Mouse (Mus musculus) C2C12 (cell line): ENCODE data around the gene Rad9b.

ENCODE experiments used
- CTCF ChIP-seq: IDR thresholded peaks from one replicate; pipeline ENCODE4 v1.5.1; 2011; ENCODE audit not compliant: control insufficient read depth, insufficient read depth, insufficient read length
- FOSL1 ChIP-seq: IDR thresholded peaks from one replicate; pipeline ENCODE4 v1.8.0; 2011; ENCODE audit warnings: mild to moderate bottlenecking, low read length; ENCODE audit not compliant: poor library complexity, insufficient read depth, severe bottlenecking
- MAX ChIP-seq: IDR thresholded peaks from one replicate; pipeline ENCODE4 v1.6.1; 2011; ENCODE audit warnings: mild to moderate bottlenecking, control low read depth
- MYOD1 ChIP-seq: IDR thresholded peaks from one replicate; pipeline ENCODE4 v1.6.1; 2011; ENCODE audit warnings: low read depth; ENCODE audit not compliant: control insufficient read depth, insufficient read length
- MYOG ChIP-seq: IDR thresholded peaks from one replicate; pipeline ENCODE4 v1.6.1; 2011; ENCODE audit not compliant: control insufficient read depth, insufficient read length; ENCODE audit errors: extremely low read depth
- USF1 ChIP-seq: IDR thresholded peaks from one replicate; pipeline ENCODE4 v1.6.1; 2011; ENCODE audit warnings: low read depth, mild to moderate bottlenecking, control low read depth, moderate library complexity

GRCm38 (mm10) chr5:122284183-122285028 is 69.6 kb downstream of the Rad9b start, which contains the start of gene Pptc7:
- TF ChIP-seq MYOG (no peak), CTCF (no peak), FOSL1 (no peak), USF1 (no peak), MAX (no peak), MYOD1 (no peak)
